Comparison of ENCODE assay signal across 25 mouse cellular contexts in genomic region chr11:44758857-44759256, GRCm38 (mm10).
"Had no signal": no experiment of that assay in that cellular context is flagged by ENCODE, and none has a peak within 500 bp of the region (broad histone marks: within the 10 kb centered on the region; RNA-seq: fewer than 3 reads in every experiment).

No protein-coding gene starts in this region.

- H3K9me3 ChIP-seq: heart, embryonic 13.5 days; heart, embryonic 15.5 days; hindbrain, embryonic 12.5 days; kidney, embryonic 15.5 days; limb, embryonic 12.5 days; liver, embryonic 13.5 days; liver, embryonic 15.5 days had no signal

- H3K4me1 ChIP-seq: liver, embryonic 13.5 days; liver, embryonic 15.5 days had no signal

- DNase-seq: gastrocnemius, adult 2 months; gastrocnemius, postnatal 10 days; gastrocnemius, postnatal 25 days; heart, adult 18-20 months; kidney, adult 11 months; kidney, adult 2 months; kidney, adult 9 months; kidney, postnatal 14 days; kidney, postnatal 36 days; layer of hippocampus, adult 9-11 months; layer of hippocampus, postnatal 36 days; left cerebral cortex, postnatal 4 days; liver; liver, embryonic 13.5 days; liver, postnatal 0 days had no signal

- H3K4me3 ChIP-seq: gastrocnemius, adult 2 months; heart, embryonic 13.5 days; heart, embryonic 15.5 days; hindbrain, embryonic 12.5 days; kidney, embryonic 15.5 days; limb, embryonic 12.5 days; liver, embryonic 13.5 days; liver, embryonic 15.5 days had no signal

- H3K9ac ChIP-seq: heart, embryonic 13.5 days; heart, embryonic 15.5 days; hindbrain, embryonic 12.5 days; hindbrain, embryonic 14.5 days; kidney, embryonic 15.5 days; limb, embryonic 12.5 days; liver, embryonic 13.5 days; liver, embryonic 15.5 days; liver, postnatal 0 days had no signal

- H3K36me3 ChIP-seq: heart, embryonic 13.5 days; heart, embryonic 15.5 days; hindbrain, embryonic 12.5 days; kidney, embryonic 15.5 days; limb, embryonic 12.5 days; liver, embryonic 13.5 days; liver, embryonic 15.5 days had no signal

- H3K4me2 ChIP-seq: heart, embryonic 11.5 days; heart, embryonic 13.5 days; heart, embryonic 15.5 days; hindbrain, embryonic 12.5 days; hindbrain, embryonic 14.5 days; kidney, embryonic 15.5 days; limb, embryonic 12.5 days; liver, embryonic 11.5 days; liver, embryonic 13.5 days; liver, embryonic 15.5 days had no signal

- H3K27me3 ChIP-seq: heart, embryonic 13.5 days; heart, embryonic 15.5 days; hindbrain, embryonic 12.5 days; kidney, embryonic 15.5 days; limb, embryonic 12.5 days; liver, embryonic 13.5 days; liver, embryonic 15.5 days had no signal

- H3K27ac ChIP-seq: gastrocnemius, adult 2 months; heart, embryonic 13.5 days; heart, embryonic 15.5 days; hindbrain, embryonic 12.5 days; hindbrain, embryonic 14.5 days; kidney, embryonic 15.5 days; kidney, postnatal 0 days; limb, embryonic 12.5 days; liver, embryonic 13.5 days; liver, embryonic 15.5 days had no signal
